Mouse (Mus musculus) olfactory bulb, adult 2 months (tissue): ENCODE measurements at regions not wholly inside any gene's neighbourhood (a gene's known extent, or its start where the extent isn't known, plus 50 kb on each side); places are given as distances from the start of the nearest gene placed in this dataset.

Experiments
- H3K27ac ChIP-seq: fragments of 200-500 bp; 2 replicates; pipeline ENCODE4 v1.5.1; 2012; ENCODE audit warnings: low read depth, low read length; ENCODE audit not compliant: insufficient read depth
- H3K4me1 ChIP-seq: fragments of 200-500 bp; 2 replicates; pipeline ENCODE4 v1.6.1; 2012; ENCODE audit warnings: low read length; ENCODE audit not compliant: control insufficient read depth, insufficient read depth
- H3K4me3 ChIP-seq: fragments of 200-500 bp; 2 replicates; pipeline ENCODE4 v1.5.1; 2012; ENCODE audit warnings: mild to moderate bottlenecking, low read depth, low read length, moderate library complexity; ENCODE audit not compliant: insufficient read depth
- CTCF ChIP-seq: fragments of 200-500 bp; IDR thresholded peaks from 2 replicates; pipeline ENCODE4 v1.5.1; 2012; ENCODE audit warnings: low read depth, mild to moderate bottlenecking, low read length, moderate library complexity; ENCODE audit not compliant: insufficient read depth
- POLR2A ChIP-seq: fragments of 200-500 bp; IDR thresholded peaks from 2 replicates; pipeline ENCODE4 v1.6.1; 2012; ENCODE audit warnings: mild to moderate bottlenecking, low read depth, low read length, moderate library complexity; ENCODE audit not compliant: insufficient read depth
- WGBS: fragments of 180-500 bp; shearing (Covaris S2); methylation state at CpG from one replicate; pipeline ENCODE4 v1.1.7; 2018; 5-methylcytosine and 5-hydroxymethylcytosine counted together

DNA sequence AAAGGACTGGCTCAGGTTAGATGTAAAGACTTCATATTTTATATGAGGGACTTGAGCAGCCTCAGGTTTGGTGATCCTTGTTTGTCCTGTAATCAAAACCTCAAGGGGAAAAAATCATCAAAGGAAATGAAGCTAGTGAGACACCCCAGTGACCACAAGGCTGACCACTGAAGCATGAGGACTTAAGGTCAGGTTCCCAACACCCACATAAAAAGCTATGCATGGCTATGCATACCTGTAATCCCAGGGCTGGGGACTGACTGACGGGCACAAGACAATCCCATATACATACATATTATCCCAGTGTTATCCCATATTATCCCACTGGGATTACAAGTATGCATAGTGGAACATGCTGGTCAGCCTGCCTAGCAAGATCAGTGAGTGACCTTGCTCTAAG, 467.5 kb upstream of the Pou3f3 start:
- Histone ChIP-seq H3K4me3 (no peak overlapping the region), H3K27ac (no peak overlapping the region), H3K4me1 (peaks cover 8% of the 10 kb centered on the region)
- 88% methylated on average over 1 of the region's 1 CpGs for WGBS
- no peak for TF ChIP-seq POLR2A
- TF ChIP-seq CTCF: no peak

- Histone ChIP-seq H3K27ac (no peak overlapping the region), H3K4me3 (peak overlapping the region; percentile 24; the same call in 1 of the 2 replicates), H3K4me1 (peaks cover 8% of the 10 kb centered on the region)
- TF ChIP-seq CTCF (no peak), POLR2A (no peak)
- 23% methylated on average over 12 of the region's 12 CpGs for WGBS
Observed at GRCm38 (mm10) chr1:42229711-42230110, 465.9 kb upstream of the Pou3f3 start.

- Histone ChIP-seq H3K27ac (no peak overlapping the region), H3K4me1 (peaks cover 8% of the 10 kb centered on the region), H3K4me3 (0 out of 2 replicates have a peak overlapping the region, but pooled peaks have one; percentile 5)
- WGBS: 23% methylated on average over 21 of the region's 21 CpGs
- TF ChIP-seq POLR2A: no peak
- TF ChIP-seq CTCF: no peak
Observed at GRCm38 (mm10) chr1:42230469-42231040, 465.0 kb upstream of the Pou3f3 start.

DNA sequence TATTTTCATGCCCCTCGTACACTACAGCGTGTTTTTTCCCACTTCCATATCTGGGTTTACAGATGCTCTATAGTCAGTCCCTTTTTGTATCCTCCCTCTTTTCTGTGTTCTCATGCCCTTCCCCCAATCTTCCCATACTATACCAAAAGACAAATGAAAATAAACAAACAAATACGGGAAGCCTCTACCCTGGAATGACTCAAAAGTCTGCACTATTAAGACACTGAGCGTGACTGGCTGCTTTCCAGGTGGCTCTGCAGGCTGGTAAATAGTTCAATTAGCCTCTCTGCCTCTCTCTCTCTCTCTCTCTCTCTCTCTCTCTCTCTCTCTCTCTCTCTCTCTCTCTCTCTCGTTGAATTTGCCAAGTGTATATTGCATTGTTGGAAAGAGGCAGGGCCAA, 464.5 kb upstream of the Pou3f3 start:
- H3K4me3 ChIP-seq: no peak overlapping the region
- TF ChIP-seq POLR2A (no peak), CTCF (no peak)
- no peak overlapping the region for H3K27ac ChIP-seq
- WGBS: 34% methylated on average over 5 of the region's 5 CpGs
- H3K4me1 ChIP-seq: peaks cover 8% of the 10 kb centered on the region

GRCm38 (mm10) chr1:42231897-42232296, 463.7 kb upstream of the Pou3f3 start:
- TF ChIP-seq CTCF: no peak
- TF ChIP-seq POLR2A: no peak
- Histone ChIP-seq H3K4me1 (peaks cover 8% of the 10 kb centered on the region), H3K27ac (no peak overlapping the region), H3K4me3 (no peak overlapping the region)
- WGBS: 88% methylated on average over 5 of the region's 5 CpGs

DNA sequence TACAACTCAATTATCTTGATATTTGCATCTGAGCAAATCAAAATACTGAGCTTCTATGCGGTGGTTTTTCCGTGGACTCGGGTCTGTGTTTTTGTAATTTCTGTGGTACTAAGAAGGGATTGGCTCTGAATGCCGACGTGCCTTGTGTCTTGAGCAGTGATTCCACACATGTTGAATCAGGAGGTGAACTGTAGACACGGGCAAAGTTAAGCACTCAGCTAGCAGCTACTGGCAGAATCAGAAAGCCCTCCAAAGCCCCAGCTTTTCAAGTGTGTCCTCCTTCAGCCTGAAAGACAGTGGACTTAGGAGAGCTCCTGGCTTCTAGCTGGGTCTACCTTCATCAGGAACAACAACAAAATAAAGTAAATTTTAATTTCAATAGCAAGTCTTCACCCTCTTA, 462.9 kb upstream of the Pou3f3 start:
- Histone ChIP-seq H3K4me3 (no peak overlapping the region), H3K4me1 (peaks cover 8% of the 10 kb centered on the region), H3K27ac (no peak overlapping the region)
- TF ChIP-seq CTCF (no peak), POLR2A (no peak)
- WGBS: 79% methylated on average over 6 of the region's 6 CpGs

GRCm38 (mm10) chr1:42233289-42233688, 462.3 kb upstream of the Pou3f3 start:
- Histone ChIP-seq H3K4me3 (no peak overlapping the region), H3K27ac (no peak overlapping the region), H3K4me1 (peaks cover 8% of the 10 kb centered on the region)
- TF ChIP-seq POLR2A (no peak), CTCF (no peak)
- WGBS: 38% methylated on average over 10 of the region's 10 CpGs

GRCm38 (mm10) chr1:42236466-42237010, 459.0 kb upstream of the Pou3f3 start:
- H3K4me3 ChIP-seq: no peak overlapping the region
- 95% methylated on average over 2 of the region's 2 CpGs for WGBS
- TF ChIP-seq POLR2A: no peak
- TF ChIP-seq CTCF: no peak
- H3K27ac ChIP-seq: no peak overlapping the region
- H3K4me1 ChIP-seq: 0 out of 2 replicates have a peak, but pooled peaks cover 2% of the 10 kb centered on the region

GRCm38 (mm10) chr1:42238408-42238807, 457.2 kb upstream of the Pou3f3 start:
- Histone ChIP-seq H3K4me3 (no peak overlapping the region), H3K27ac (no peak overlapping the region), H3K4me1 (peaks cover 3% of the 10 kb centered on the region; the same call in 1 of the 2 replicates)
- 90% methylated on average over 3 of the region's 3 CpGs for WGBS
- TF ChIP-seq CTCF: no peak
- no peak for TF ChIP-seq POLR2A

- TF ChIP-seq POLR2A (no peak), CTCF (no peak)
- H3K27ac ChIP-seq: no peak overlapping the region
- WGBS: 77% methylated on average over 9 of the region's 9 CpGs
Observed at GRCm38 (mm10) chr1:42241172-42241571, 454.4 kb upstream of the Pou3f3 start.

More at GRCm38 (mm10) chr1:42241172-42241571, 454.4 kb upstream of the Pou3f3 start:
- H3K4me3 ChIP-seq: no peak overlapping the region
- H3K4me1 ChIP-seq: peaks cover 3% of the 10 kb centered on the region; the same call in 1 of the 2 replicates
